Mouse (Mus musculus) left cerebral cortex, adult 9 months (tissue): ENCODE results near the gene Gosr2.

ENCODE experiments used
- DNase-seq, 2 experiments: peaks; one replicate each; pipeline ENCODE4 v3.0.0; 2022; ENCODE audit warnings: low spot score in 2 of 2

Gosr2 gene

GRCm38 (mm10) chr11:103688980-103689378 is 8.7 kb downstream of the Gosr2 start:
- DNase-seq = no peak

GRCm38 (mm10) chr11:103688271-103688979 is 9.3 kb downstream of the Gosr2 start:
- DNase-seq = no peak

GRCm38 (mm10) chr11:103686706-103687105 is 11.0 kb downstream of the Gosr2 start:
- no peak for DNase-seq

GRCm38 (mm10) chr11:103685261-103685736 is 12.4 kb downstream of the Gosr2 start:
- DNase-seq = peak in 1 of 2 experiments; percentile 52

GRCm38 (mm10) chr11:103683667-103684334 is 13.9 kb downstream of the Gosr2 start:
- no peak for DNase-seq

GRCm38 (mm10) chr11:103677042-103677441 is 20.7 kb downstream of the Gosr2 start:
- DNase-seq = peak in 1 of 2 experiments; percentile 56

- DNase-seq = peak in 1 of 2 experiments; percentile 92
Measured at GRCm38 (mm10) chr11:103675556-103675955, 22.1 kb downstream of the Gosr2 start.

- no peak for DNase-seq
Measured at GRCm38 (mm10) chr11:103666907-103667426, 30.7 kb downstream of the Gosr2 start.

- DNase-seq = peak; percentile 93
Measured at GRCm38 (mm10) chr11:103666181-103666906, 31.4 kb downstream of the Gosr2 start.

- no peak for DNase-seq
Measured at GRCm38 (mm10) chr11:103665695-103666094, 32.0 kb downstream of the Gosr2 start.

- DNase-seq = peak in 1 of 2 experiments; percentile 50
Measured at GRCm38 (mm10) chr11:103663119-103663518, 34.6 kb downstream of the Gosr2 start.

- DNase-seq = peak in 1 of 2 experiments; percentile 90
Measured at GRCm38 (mm10) chr11:103662546-103662945, 35.2 kb downstream of the Gosr2 start.

- DNase-seq = peak in 1 of 2 experiments; percentile 78
Measured at GRCm38 (mm10) chr11:103661863-103662262, 35.8 kb downstream of the Gosr2 start.

GRCm38 (mm10) chr11:103658189-103658588 is 39.5 kb downstream of the Gosr2 start:
- peak in 1 of 2 experiments; percentile 39 for DNase-seq

- no peak for DNase-seq
Measured at GRCm38 (mm10) chr11:103656520-103656919, 41.2 kb downstream of the Gosr2 start.

GRCm38 (mm10) chr11:103653359-103653965 is 44.2 kb downstream of the Gosr2 start:
- peak in 1 of 2 experiments; percentile 75 for DNase-seq

- DNase-seq = peak in 1 of 2 experiments; percentile 65
Measured at GRCm38 (mm10) chr11:103651426-103651825, 46.3 kb downstream of the Gosr2 start.

- DNase-seq = peak in 1 of 2 experiments; percentile 38
Measured at GRCm38 (mm10) chr11:103649983-103650493, 47.7 kb downstream of the Gosr2 start.

GRCm38 (mm10) chr11:103649301-103649982 is 48.3 kb downstream of the Gosr2 start, which contains the start of gene Rprml:
Gene Rprml, plus strand, starts transcription at chr11:103649570.
- peak in 1 of 2 experiments; percentile 87 for DNase-seq

GRCm38 (mm10) chr11:103648656-103649055 is 49.0 kb downstream of the Gosr2 start:
- peak in 1 of 2 experiments; percentile 42 for DNase-seq
